Mouse (Mus musculus): Measurements from ENCODE around the gene Tgm2.
A peak's percentile ranks its signal among the peaks of the same experiment; 100 is the strongest.

DNA sequence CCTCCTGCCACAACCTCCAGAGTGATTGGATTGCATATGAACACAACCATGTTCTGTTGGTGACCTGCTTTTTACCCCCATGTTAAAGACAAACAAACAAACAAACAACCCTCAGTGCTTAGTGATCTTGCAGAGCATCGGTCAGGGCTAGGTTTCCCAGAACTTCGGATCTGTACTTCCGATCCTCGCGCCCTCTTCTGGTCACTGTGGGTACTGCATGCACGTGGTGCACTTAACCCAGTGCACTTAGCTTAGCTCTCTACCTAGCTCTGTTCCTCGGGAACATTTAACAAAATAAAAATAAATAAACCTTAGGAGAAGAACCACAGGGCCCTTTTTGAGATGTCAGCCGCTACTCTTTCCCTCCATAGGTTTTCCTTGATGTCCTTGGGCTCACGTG lies 34.6 kb upstream of the Tgm2 start:
- peak; percentile 99 for TF ChIP-seq CTCF (IDR thresholded peaks at IDR 0.05; ENCODE audit: control insufficient read depth, insufficient read depth, insufficient replicate concordance, low read depth, low read length)
- no peak for TF ChIP-seq POLR2A (IDR thresholded peaks at IDR 0.05; ENCODE audit: control insufficient read depth, low read depth, low read length)

All from testis, adult 2 months (tissue).